Mouse (Mus musculus) G1E (cell line): Measurements from ENCODE around the gene Cdhr5. TPM values are rescaled to one million over a fixed set of nuclear protein-coding genes. Genes with fewer than 3 reads are reported as not detected.

ENCODE experiments used
- ATAC-seq: 2 replicates; pipeline ENCODE4 v1.8.0; 2016; ENCODE audit warnings: mild to moderate bottlenecking; ENCODE audit not compliant: insufficient number of reproducible peaks, poor library complexity, low FRiP score, severe bottlenecking; ENCODE audit errors: extremely low read depth
- DNase-seq: peaks from one replicate; pipeline ENCODE4 v3.0.0; 2012; ENCODE audit warnings: low spot score
- H3K27me3 ChIP-seq: 2 replicates; pipeline ENCODE4 v1.6.1; 2012; ENCODE audit warnings: mild to moderate bottlenecking, low read length, inconsistent platforms; ENCODE audit not compliant: insufficient read depth
- H3K36me3 ChIP-seq: replicated peaks from 2 replicates; pipeline ENCODE3; 2012; ENCODE audit warnings: mild to moderate bottlenecking, inconsistent platforms
- H3K4me1 ChIP-seq: 2 replicates; pipeline ENCODE4 v1.6.1; 2012; ENCODE audit warnings: low read depth, low read length, inconsistent platforms, mixed read lengths; ENCODE audit not compliant: insufficient read depth
- H3K4me3 ChIP-seq: 2 replicates; pipeline ENCODE4 v1.5.1; 2012; ENCODE audit warnings: low read depth, mild to moderate bottlenecking, inconsistent platforms, low read length, moderate library complexity, mixed read lengths
- H3K9me3 ChIP-seq: replicated peaks from 2 replicates; pipeline ENCODE4 v1.6.1; 2012; ENCODE audit warnings: inconsistent platforms
- CTCF ChIP-seq: IDR thresholded peaks from 2 replicates; pipeline ENCODE4 v1.5.1; 2012; ENCODE audit warnings: low read depth, low read length, inconsistent platforms, mixed read lengths
- GATA1 ChIP-seq: IDR thresholded peaks from 2 replicates; pipeline ENCODE4 v1.6.1; 2012; ENCODE audit warnings: borderline replicate concordance, low read length, inconsistent platforms, mixed read lengths
- GATA2 ChIP-seq: IDR thresholded peaks from 2 replicates; pipeline ENCODE4 v1.6.1; 2012; ENCODE audit warnings: low read depth, low read length, inconsistent platforms, borderline replicate concordance
- POLR2AphosphoS5 ChIP-seq: IDR thresholded peaks from 2 replicates; pipeline ENCODE4 v1.6.1; 2012; ENCODE audit warnings: low read depth, low read length, inconsistent platforms; ENCODE audit not compliant: insufficient replicate concordance
- TAL1 ChIP-seq: conservative IDR thresholded peaks from 2 replicates; pipeline ENCODE4 v1.6.1; 2012; ENCODE audit warnings: low read depth, low read length, inconsistent platforms, mixed read lengths
- polyA plus RNA-seq: library from polyadenylated mRNA; stranded (reverse); fragments of >175 nt; gene quantifications from 2 replicates; pipeline ENCODE4 v1.2.3, GENCODE M21; 2012
- total RNA-seq, 2 experiments: library from RNA; stranded (forward) in 1 of 2; stranded (reverse) in 1 of 2; fragments of 200-1000 nt in 1 of 2; fragments of >200 nt in 1 of 2; fragmentation: Nextera tagmentation in 1 of 2; gene quantifications; 2 replicates each; pipeline ENCODE4 v1.2.3; 2014 to 2017

Gene Cdhr5
- total and polyA plus RNA-seq, 3 experiments: 0.05 TPM; not detected in 2

- peaks cover 96% of the 10 kb centered on the region for H3K36me3 ChIP-seq
Measured at GRCm38 (mm10) chr7:141314416-141314815, 37.8 kb upstream of the Cdhr5 start.

GRCm38 (mm10) chr7:141304537-141304936 lies 28.0 kb upstream of the Cdhr5 start:
- peaks cover 97% of the 10 kb centered on the region for H3K36me3 ChIP-seq
- ATAC-seq (no peak), DNase-seq (no peak)
- H3K9me3 ChIP-seq: no peaks in the 10 kb centered on the region
- no peak for TF ChIP-seq POLR2AphosphoS5
- H3K4me1 ChIP-seq: no peaks in the 10 kb centered on the region
- H3K4me3 ChIP-seq: no peak overlapping the region
- no peaks in the 10 kb centered on the region for H3K27me3 ChIP-seq

More at GRCm38 (mm10) chr7:141314416-141314815, 37.8 kb upstream of the Cdhr5 start:
- DNase-seq (no peak), ATAC-seq (no peak)
- no peaks in the 10 kb centered on the region for H3K9me3 ChIP-seq
- no peaks in the 10 kb centered on the region for H3K4me1 ChIP-seq
- H3K4me3 ChIP-seq: no peak overlapping the region
- TF ChIP-seq GATA1: no peak
- TF ChIP-seq GATA2: no peak
- H3K27me3 ChIP-seq: no peaks in the 10 kb centered on the region

- no peaks in the 10 kb centered on the region for H3K27me3 ChIP-seq
- DNase-seq (no peak), ATAC-seq (no peak)
- no peaks in the 10 kb centered on the region for H3K4me1 ChIP-seq
- TF ChIP-seq POLR2AphosphoS5 (no peak), GATA1 (no peak), TAL1 (no peak), CTCF (no peak), GATA2 (no peak)
- peaks cover 95% of the 10 kb centered on the region for H3K36me3 ChIP-seq
- H3K9me3 ChIP-seq: no peaks in the 10 kb centered on the region
- H3K4me3 ChIP-seq: no peak overlapping the region
Measured at GRCm38 (mm10) chr7:141302702-141303268, 26.2 kb upstream of the Cdhr5 start.

GRCm38 (mm10) chr7:141301386-141301785 lies 24.8 kb upstream of the Cdhr5 start:
- peaks cover 96% of the 10 kb centered on the region for H3K36me3 ChIP-seq
- no peaks in the 10 kb centered on the region for H3K9me3 ChIP-seq
- DNase-seq (no peak), ATAC-seq (no peak)
- no peaks in the 10 kb centered on the region for H3K4me1 ChIP-seq
- H3K4me3 ChIP-seq: no peak overlapping the region
- no peak for TF ChIP-seq POLR2AphosphoS5
- H3K27me3 ChIP-seq: no peaks in the 10 kb centered on the region

- Histone ChIP-seq H3K27me3 (peaks cover 4% of the 10 kb centered on the region; the same call in 1 of the 2 replicates), H3K4me1 (no peaks in the 10 kb centered on the region), H3K36me3 (peaks cover 74% of the 10 kb centered on the region), H3K9me3 (no peaks in the 10 kb centered on the region), H3K4me3 (no peak overlapping the region)
- no peak for TF ChIP-seq TAL1
- TF ChIP-seq CTCF: no peak
- TF ChIP-seq GATA1: no peak
- no peak for TF ChIP-seq GATA2
- no peak for TF ChIP-seq POLR2AphosphoS5
- ATAC-seq (no peak), DNase-seq (no peak)
Measured at GRCm38 (mm10) chr7:141299175-141299574, 22.6 kb upstream of the Cdhr5 start.

- no peak overlapping the region for H3K4me3 ChIP-seq
- H3K4me1 ChIP-seq: 0 out of 2 replicates have a peak, but pooled peaks cover 3% of the 10 kb centered on the region
- H3K36me3 ChIP-seq: peaks cover 63% of the 10 kb centered on the region
- ATAC-seq (no peak), DNase-seq (no peak)
- TF ChIP-seq TAL1: no peak
- TF ChIP-seq GATA1: no peak
- TF ChIP-seq POLR2AphosphoS5: no peak
- TF ChIP-seq CTCF: no peak
- TF ChIP-seq GATA2: no peak
- no peaks in the 10 kb centered on the region for H3K9me3 ChIP-seq
- peaks cover 12% of the 10 kb centered on the region for H3K27me3 ChIP-seq
Measured at GRCm38 (mm10) chr7:141297926-141298650, 21.5 kb upstream of the Cdhr5 start.

GRCm38 (mm10) chr7:141294479-141294878 lies 17.9 kb upstream of the Cdhr5 start:
- no peaks in the 10 kb centered on the region for H3K9me3 ChIP-seq
- H3K27me3 ChIP-seq: peaks cover 39% of the 10 kb centered on the region
- no peak for TF ChIP-seq GATA1
- no peak for TF ChIP-seq GATA2
- no peak for DNase-seq
- H3K36me3 ChIP-seq: peaks cover 28% of the 10 kb centered on the region
- H3K4me1 ChIP-seq: peaks cover 6% of the 10 kb centered on the region; the same call in 1 of the 2 replicates
- H3K4me3 ChIP-seq: no peak overlapping the region
- ATAC-seq: no peak
